Mouse (Mus musculus) adrenal gland, adult 2 months (tissue): ENCODE measurements at regions not wholly inside any gene's neighbourhood (a gene's known extent, or its start where the extent isn't known, plus 50 kb on each side); places are given as distances from the start of the nearest gene placed in this dataset.
A peak's percentile ranks its signal among the peaks of the same experiment; 100 is the strongest.

Source experiments
- DNase-seq: peaks from one replicate; pipeline ENCODE4 v3.0.0; 2021

- no peak for DNase-seq
Observed at GRCm38 (mm10) chr9:113601451-113601850, 106.6 kb downstream of the Pdcd6ip start.

GRCm38 (mm10) chr9:113587260-113587659 is 120.8 kb downstream of the Pdcd6ip start:
- no peak for DNase-seq

GRCm38 (mm10) chr9:113586477-113586876 is 121.6 kb downstream of the Pdcd6ip start:
- no peak for DNase-seq

GRCm38 (mm10) chr9:113578221-113578620 is 129.8 kb downstream of the Pdcd6ip start:
- no peak for DNase-seq

GRCm38 (mm10) chr9:113568849-113569248 is 139.2 kb downstream of the Pdcd6ip start:
- DNase-seq = no peak

- peak; percentile 17 for DNase-seq
Observed at GRCm38 (mm10) chr9:113567705-113568104, 140.4 kb downstream of the Pdcd6ip start.

- no peak for DNase-seq
Observed at GRCm38 (mm10) chr9:113566620-113567019, 141.4 kb downstream of the Pdcd6ip start.

- no peak for DNase-seq
Observed at GRCm38 (mm10) chr9:113553911-113554310, 154.1 kb downstream of the Pdcd6ip start.

- no peak for DNase-seq
Observed at GRCm38 (mm10) chr9:113547458-113547857, 160.6 kb downstream of the Pdcd6ip start.

GRCm38 (mm10) chr9:113528586-113528985 is 179.5 kb downstream of the Pdcd6ip start:
- peak; percentile 37 for DNase-seq

GRCm38 (mm10) chr9:113524307-113524706 is 183.8 kb downstream of the Pdcd6ip start:
- no peak for DNase-seq

GRCm38 (mm10) chr9:113523173-113523572 is 184.9 kb downstream of the Pdcd6ip start:
- no peak for DNase-seq

- DNase-seq = no peak
Observed at GRCm38 (mm10) chr9:113519727-113520126, 188.3 kb downstream of the Pdcd6ip start.

- no peak for DNase-seq
Observed at GRCm38 (mm10) chr9:113518482-113518881, 189.6 kb downstream of the Pdcd6ip start.

- no peak for DNase-seq
Observed at GRCm38 (mm10) chr9:113517756-113518155, 190.3 kb downstream of the Pdcd6ip start.

- DNase-seq = no peak
Observed at GRCm38 (mm10) chr9:113515703-113516020, 192.4 kb downstream of the Pdcd6ip start.

- DNase-seq = no peak
Observed at GRCm38 (mm10) chr9:113514846-113515702, 193.0 kb downstream of the Pdcd6ip start.

GRCm38 (mm10) chr9:113511302-113511701 is 196.8 kb downstream of the Pdcd6ip start:
- DNase-seq = no peak

GRCm38 (mm10) chr9:113509368-113509767 is 198.7 kb downstream of the Pdcd6ip start:
- no peak for DNase-seq

- DNase-seq = no peak
Observed at GRCm38 (mm10) chr9:113508821-113509220, 199.2 kb downstream of the Pdcd6ip start.

GRCm38 (mm10) chr9:113507561-113508460 is 200.2 kb downstream of the Pdcd6ip start:
- DNase-seq = no peak

- DNase-seq = no peak
Observed at GRCm38 (mm10) chr9:113499246-113499645, 208.8 kb downstream of the Pdcd6ip start.

- DNase-seq = no peak
Observed at GRCm38 (mm10) chr9:113496176-113496732, 211.8 kb downstream of the Pdcd6ip start.
